Mouse (Mus musculus): Measurements from ENCODE around the gene Nck1. TPM values are rescaled to one million over a fixed set of nuclear protein-coding genes. Genes with fewer than 3 reads are reported as not detected.

The Nck1 gene
- polyA plus RNA-seq, 1 experiment = 53.3 TPM

DNA sequence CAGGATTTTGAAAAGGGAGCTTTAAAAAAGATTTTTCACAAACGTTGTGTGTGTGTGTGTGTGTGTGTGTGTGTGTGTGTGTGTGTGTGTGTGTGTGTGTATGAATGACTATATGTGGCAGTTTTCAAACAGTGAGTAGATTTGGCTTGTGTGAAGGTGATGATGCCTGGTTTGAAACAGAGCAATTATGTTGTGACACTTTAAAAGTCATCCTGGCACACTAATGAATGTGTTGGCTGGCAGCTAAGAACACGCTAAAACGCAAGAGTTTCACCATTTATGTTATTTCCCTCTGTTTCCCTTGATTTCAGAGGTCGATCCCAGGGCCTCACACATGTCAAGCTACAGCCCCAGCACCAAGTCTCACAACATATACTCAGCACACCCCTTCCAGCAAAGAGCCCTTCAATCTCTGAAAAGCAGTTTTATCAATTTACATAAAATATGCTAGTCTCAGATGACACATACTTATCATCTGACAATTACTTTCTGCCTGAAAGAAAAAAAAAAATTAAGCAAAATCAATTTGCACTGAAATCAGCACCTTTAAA, 12.2 kb upstream of the Nck1 start:
- TF ChIP-seq POLR2A (IDR thresholded peaks at IDR 0.05; ENCODE audit: borderline replicate concordance, insufficient read depth, low read length) (no peak), CTCF (IDR thresholded peaks at IDR 0.05; ENCODE audit: borderline replicate concordance, insufficient read depth, low read depth, low read length) (no peak)
- Histone ChIP-seq H3K4me1 (ENCODE audit: control insufficient read depth, insufficient read depth, low read length) (peaks cover 30% of the 10 kb centered on the region), H3K27me3 (ENCODE audit: control insufficient read depth, insufficient read depth, low read length) (no peaks in the 10 kb centered on the region), H3K27ac (ENCODE audit: insufficient read depth, low read length) (peak overlapping the region; percentile 76; the same call in 1 of the 2 replicates), H3K4me3 (replicated peaks; ENCODE audit: insufficient read depth, low read depth, low read length) (no peak overlapping the region)
- WGBS = 33% methylated on average over 4 of the region's 4 CpGs
- no peak for DNase-seq

DNA sequence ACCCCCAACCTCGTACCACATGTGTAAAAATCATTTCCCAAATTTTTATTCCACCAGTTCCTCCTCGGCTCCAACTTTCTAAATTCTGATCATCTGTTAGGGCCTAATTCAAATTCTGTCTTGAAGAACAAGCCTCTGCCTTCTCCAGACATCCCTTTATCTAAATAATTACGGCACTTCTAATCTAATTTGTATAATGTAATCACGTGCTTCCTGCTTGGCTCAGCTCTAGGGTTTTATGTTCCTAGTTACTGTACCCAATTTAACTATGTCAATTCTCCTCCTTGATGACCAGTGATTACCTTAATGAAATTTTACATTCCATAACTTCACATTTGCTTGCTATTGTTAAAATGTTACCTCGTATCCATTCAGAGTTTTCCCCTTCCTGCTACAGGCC, 9.8 kb upstream of the Nck1 start:
- TF ChIP-seq CTCF (IDR thresholded peaks at IDR 0.05; ENCODE audit: borderline replicate concordance, insufficient read depth, low read depth, low read length) = no peak
- TF ChIP-seq POLR2A (IDR thresholded peaks at IDR 0.05; ENCODE audit: borderline replicate concordance, insufficient read depth, low read length) = no peak
- 78% methylated on average over 5 of the region's 5 CpGs for WGBS
- no peak for DNase-seq

DNA sequence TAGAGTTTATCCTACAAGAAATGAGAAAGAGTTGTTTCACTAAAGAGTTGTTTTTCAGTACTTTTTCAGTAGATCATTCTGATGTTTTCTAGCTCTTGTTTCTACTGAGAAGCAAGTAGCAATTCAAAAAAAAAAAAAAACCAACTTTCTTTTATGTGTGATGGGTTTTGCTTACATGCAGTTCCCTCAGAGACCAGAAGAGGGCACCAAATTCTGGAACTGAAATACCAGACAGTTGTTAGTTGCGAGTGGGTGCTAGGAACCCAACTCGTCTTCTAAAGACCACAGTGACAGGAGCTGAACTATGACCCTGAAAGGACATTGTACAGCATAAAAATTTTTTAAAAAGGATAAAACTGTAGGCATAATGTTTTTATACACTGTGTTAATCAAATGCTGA, 2.4 kb upstream of the Nck1 start:
- Histone ChIP-seq H3K4me1 (ENCODE audit: control insufficient read depth, insufficient read depth, low read length) (no peaks in the 10 kb centered on the region; the same call in 1 of the 2 replicates), H3K27me3 (ENCODE audit: control insufficient read depth, insufficient read depth, low read length) (no peaks in the 10 kb centered on the region), H3K4me3 (replicated peaks; ENCODE audit: insufficient read depth, low read depth, low read length) (no peak overlapping the region), H3K27ac (ENCODE audit: insufficient read depth, low read length) (no peak overlapping the region)
- TF ChIP-seq POLR2A (IDR thresholded peaks at IDR 0.05; ENCODE audit: borderline replicate concordance, insufficient read depth, low read length) (no peak), CTCF (IDR thresholded peaks at IDR 0.05; ENCODE audit: borderline replicate concordance, insufficient read depth, low read depth, low read length) (peak; percentile 30; the same call in 1 of the 2 replicates)
- no peak for DNase-seq
- WGBS = 93% methylated on average over 2 of the region's 2 CpGs

More for the DNA sequence above, 9.8 kb upstream of the Nck1 start:
- Histone ChIP-seq H3K27me3 (ENCODE audit: control insufficient read depth, insufficient read depth, low read length) (no peaks in the 10 kb centered on the region), H3K4me3 (replicated peaks; ENCODE audit: insufficient read depth, low read depth, low read length) (no peak overlapping the region), H3K4me1 (ENCODE audit: control insufficient read depth, insufficient read depth, low read length) (peaks cover 20% of the 10 kb centered on the region), H3K27ac (ENCODE audit: insufficient read depth, low read length) (no peak overlapping the region)

DNA sequence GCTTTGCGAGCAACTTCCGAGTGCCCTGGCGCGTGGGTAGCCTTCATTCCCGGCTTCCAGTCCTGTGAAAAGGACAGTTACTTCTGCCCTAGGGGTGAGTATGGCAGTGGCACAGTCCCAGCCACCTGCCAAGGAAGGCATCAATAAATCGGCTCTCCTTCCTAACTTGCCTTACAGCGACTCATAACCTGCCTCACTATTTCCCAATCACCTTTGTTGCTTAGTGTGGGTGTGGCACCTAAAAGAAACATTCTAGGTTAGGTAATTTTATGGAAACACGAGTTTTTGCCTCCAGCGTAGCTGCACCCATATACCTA, 618 bp upstream of the Nck1 start:
- Histone ChIP-seq H3K4me1 (ENCODE audit: control insufficient read depth, insufficient read depth, low read length) (no peaks in the 10 kb centered on the region; the same call in 1 of the 2 replicates), H3K27me3 (ENCODE audit: control insufficient read depth, insufficient read depth, low read length) (no peaks in the 10 kb centered on the region), H3K4me3 (replicated peaks; ENCODE audit: insufficient read depth, low read depth, low read length) (peak overlapping the region; percentile 90), H3K27ac (ENCODE audit: insufficient read depth, low read length) (peak overlapping the region; percentile 81)
- TF ChIP-seq CTCF (IDR thresholded peaks at IDR 0.05; ENCODE audit: borderline replicate concordance, insufficient read depth, low read depth, low read length) (no peak), POLR2A (IDR thresholded peaks at IDR 0.05; ENCODE audit: borderline replicate concordance, insufficient read depth, low read length) (no peak)
- WGBS = 4% methylated on average over 9 of the region's 9 CpGs
- DNase-seq = no peak

DNA sequence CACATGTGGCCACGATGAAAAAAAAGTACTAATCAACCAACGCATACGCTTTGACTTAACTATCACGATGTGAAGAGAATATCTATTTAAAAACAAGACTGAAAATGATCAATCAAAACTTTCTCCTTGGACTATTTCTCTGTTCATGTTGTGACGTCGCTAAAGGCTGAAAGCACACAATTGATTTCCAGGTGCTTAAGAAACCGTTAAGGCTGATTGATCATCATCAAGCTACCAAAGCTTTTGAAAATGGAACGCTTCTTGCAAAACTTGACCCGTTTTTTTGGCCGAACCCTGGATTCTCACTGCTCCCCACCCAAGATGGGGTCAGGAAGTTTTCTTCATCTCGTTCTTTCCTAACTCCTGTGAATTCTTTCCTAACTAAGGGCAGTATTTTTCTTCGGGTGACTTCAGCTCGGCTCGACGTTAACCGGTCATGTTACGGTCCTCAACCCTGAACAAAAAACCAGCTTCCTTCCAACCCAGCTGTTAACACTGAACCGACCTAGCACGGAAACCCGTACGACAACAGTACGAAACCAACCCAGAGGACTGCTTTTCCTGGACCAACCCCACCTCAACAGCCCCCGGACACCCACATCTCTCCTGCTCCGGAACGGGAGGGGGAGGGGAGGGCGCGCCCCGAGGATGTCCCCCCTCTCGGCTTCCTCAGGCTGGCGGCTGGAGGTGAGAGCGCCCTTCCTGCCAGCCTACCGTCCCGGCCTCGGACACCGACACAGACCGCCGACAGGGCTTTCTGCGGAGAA, 803 bp downstream of the Nck1 start:
- Histone ChIP-seq H3K27me3 (ENCODE audit: control insufficient read depth, insufficient read depth, low read length) (no peaks in the 10 kb centered on the region), H3K4me3 (replicated peaks; ENCODE audit: insufficient read depth, low read depth, low read length) (peak overlapping the region; percentile 90), H3K4me1 (ENCODE audit: control insufficient read depth, insufficient read depth, low read length) (no peaks in the 10 kb centered on the region; the same call in 1 of the 2 replicates), H3K27ac (ENCODE audit: insufficient read depth, low read length) (peak overlapping the region; percentile 55)
- no peak for TF ChIP-seq POLR2A (IDR thresholded peaks at IDR 0.05; ENCODE audit: borderline replicate concordance, insufficient read depth, low read length)
- under 1% methylated on average over 38 of the region's 38 CpGs for WGBS
- DNase-seq = no peak

DNA sequence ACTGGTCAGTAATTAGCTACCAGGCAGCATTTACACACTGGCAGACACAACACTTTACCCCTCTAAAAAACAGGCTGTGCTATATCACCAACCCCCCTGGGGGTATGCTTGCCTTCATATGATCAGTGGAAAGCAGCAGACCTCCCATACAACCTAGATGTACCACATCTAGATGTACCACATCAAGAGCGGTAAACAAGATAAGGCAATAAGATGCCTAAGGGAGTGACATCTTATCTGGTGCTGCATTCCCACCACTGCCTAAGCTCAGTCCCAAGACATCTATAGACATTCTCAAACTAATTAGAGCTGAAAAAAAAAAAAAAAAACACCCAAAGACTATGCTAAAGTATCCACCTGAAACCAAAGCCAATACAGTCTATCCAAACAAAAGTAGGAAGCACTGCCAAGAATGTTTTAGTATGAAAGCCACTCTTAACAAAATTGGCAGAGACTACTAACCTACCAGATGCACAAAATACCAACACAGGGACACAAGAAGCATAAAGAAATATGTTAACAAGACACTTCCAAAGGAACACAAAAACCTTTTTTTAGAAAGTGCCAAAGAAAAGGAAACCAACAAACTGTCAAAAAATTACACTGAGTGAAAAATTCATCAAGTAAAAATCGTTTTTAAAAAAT, 10.2 kb downstream of the Nck1 start:
- Histone ChIP-seq H3K4me1 (ENCODE audit: control insufficient read depth, insufficient read depth, low read length) (peaks cover 6% of the 10 kb centered on the region), H3K27me3 (ENCODE audit: control insufficient read depth, insufficient read depth, low read length) (no peaks in the 10 kb centered on the region), H3K27ac (ENCODE audit: insufficient read depth, low read length) (no peak overlapping the region), H3K4me3 (replicated peaks; ENCODE audit: insufficient read depth, low read depth, low read length) (no peak overlapping the region)
- no peak for TF ChIP-seq POLR2A (IDR thresholded peaks at IDR 0.05; ENCODE audit: borderline replicate concordance, insufficient read depth, low read length)
- no peak for TF ChIP-seq CTCF (IDR thresholded peaks at IDR 0.05; ENCODE audit: borderline replicate concordance, insufficient read depth, low read depth, low read length)
- no peak for DNase-seq
- WGBS = 71% methylated on average over 2 of the region's 2 CpGs

DNA sequence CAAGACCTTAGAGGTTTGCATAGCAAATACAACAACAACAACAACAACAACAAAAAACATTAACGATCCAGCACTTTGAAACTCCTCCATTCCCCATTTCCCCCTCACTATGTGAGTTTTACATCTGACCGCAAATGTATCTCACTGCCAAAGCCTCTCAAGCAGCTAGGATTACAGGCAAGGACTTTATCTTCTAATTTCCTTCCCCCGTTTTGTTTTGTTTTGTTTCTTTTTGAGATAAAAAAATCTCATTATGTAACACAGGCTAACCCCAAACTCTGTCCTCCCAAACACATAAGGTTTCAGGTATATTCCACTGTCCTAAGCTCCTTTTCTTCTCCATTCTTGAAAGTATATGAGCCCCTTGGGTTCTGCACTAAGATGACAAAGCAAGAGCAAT, 11.2 kb downstream of the Nck1 start:
- 90% methylated on average over 3 of the region's 3 CpGs for WGBS

More for the DNA sequence above, 11.2 kb downstream of the Nck1 start:
- no peak overlapping the region for H3K27ac ChIP-seq (ENCODE audit: insufficient read depth, low read length)
- peaks cover 6% of the 10 kb centered on the region for H3K4me1 ChIP-seq (ENCODE audit: control insufficient read depth, insufficient read depth, low read length)
- no peak for DNase-seq
- no peaks in the 10 kb centered on the region for H3K27me3 ChIP-seq (ENCODE audit: control insufficient read depth, insufficient read depth, low read length)
- no peak overlapping the region for H3K4me3 ChIP-seq (replicated peaks; ENCODE audit: insufficient read depth, low read depth, low read length)
- no peak for TF ChIP-seq CTCF (IDR thresholded peaks at IDR 0.05; ENCODE audit: borderline replicate concordance, insufficient read depth, low read depth, low read length)

Measured in cerebellum, adult 2 months (tissue).